Mouse (Mus musculus): ENCODE measurements around the gene Mrps18c. TPM values are rescaled to one million over a fixed set of nuclear protein-coding genes. Genes with fewer than 3 reads are reported as not detected.

Mrps18c gene
- 10 to 100 TPM; 64.3 to 65.2 TPM for total RNA-seq (2021)
- long read RNA-seq, transcript Mrps18c-201 (6 exons, 638 nt) = major isoform, 31 of 38 reads
- long read RNA-seq, partial matches to known transcripts = 1 of 38 reads
- long read RNA-seq, other reads (novel, unspliced or antisense) = 4 of 38 reads

GRCm38 (mm10) chr5:100798165-100798860, at the start of gene Mrps18c, which contains the start of gene Helq:
TSS of gene Mrps18c (plus strand) at chr5:100798627.
TSS of gene Helq (minus strand) at chr5:100798598.
- DNase-seq (ENCODE audit: low spot score in 2 of 2) = peak; percentile 91 to 94

GRCm38 (mm10) chr5:100750617-100751255, 47.7 kb upstream of the Mrps18c start:
- DNase-seq (ENCODE audit: low spot score in 2 of 2) = no peak

- no peak for DNase-seq (ENCODE audit: low spot score in 2 of 2)
Observed at GRCm38 (mm10) chr5:100751655-100752054, 46.8 kb upstream of the Mrps18c start.

- DNase-seq (ENCODE audit: low spot score in 2 of 2) = peak in 1 of 2 experiments; percentile 11
Observed at GRCm38 (mm10) chr5:100753407-100753806, 45.0 kb upstream of the Mrps18c start.

GRCm38 (mm10) chr5:100758121-100758520, 40.3 kb upstream of the Mrps18c start:
- no peak for DNase-seq (ENCODE audit: low spot score in 2 of 2)

GRCm38 (mm10) chr5:100760049-100760663, 38.3 kb upstream of the Mrps18c start:
- no peak for DNase-seq (ENCODE audit: low spot score in 2 of 2)

GRCm38 (mm10) chr5:100761736-100762135, 36.7 kb upstream of the Mrps18c start:
- no peak for DNase-seq (ENCODE audit: low spot score in 2 of 2)

GRCm38 (mm10) chr5:100766026-100766425, 32.4 kb upstream of the Mrps18c start:
- no peak for DNase-seq (ENCODE audit: low spot score in 2 of 2)

- no peak for DNase-seq (ENCODE audit: low spot score in 2 of 2)
Observed at GRCm38 (mm10) chr5:100771575-100771974, 26.9 kb upstream of the Mrps18c start.

GRCm38 (mm10) chr5:100775778-100776404, 22.5 kb upstream of the Mrps18c start:
- no peak for DNase-seq (ENCODE audit: low spot score in 2 of 2)

GRCm38 (mm10) chr5:100776900-100777299, 21.5 kb upstream of the Mrps18c start:
- DNase-seq (ENCODE audit: low spot score in 2 of 2) = no peak

GRCm38 (mm10) chr5:100779002-100779401, 19.4 kb upstream of the Mrps18c start:
- no peak for DNase-seq (ENCODE audit: low spot score in 2 of 2)

- DNase-seq (ENCODE audit: low spot score in 2 of 2) = no peak
Observed at GRCm38 (mm10) chr5:100787527-100787926, 10.9 kb upstream of the Mrps18c start.

GRCm38 (mm10) chr5:100792261-100792660, 6.2 kb upstream of the Mrps18c start:
- DNase-seq (ENCODE audit: low spot score in 2 of 2) = no peak

- no peak for DNase-seq (ENCODE audit: low spot score in 2 of 2)
Observed at GRCm38 (mm10) chr5:100794084-100794483, 4.3 kb upstream of the Mrps18c start.

- DNase-seq (ENCODE audit: low spot score in 2 of 2) = no peak
Observed at GRCm38 (mm10) chr5:100818341-100818740, 19.9 kb downstream of the Mrps18c start.

- DNase-seq (ENCODE audit: low spot score in 2 of 2) = no peak
Observed at GRCm38 (mm10) chr5:100819568-100820480, 21.4 kb downstream of the Mrps18c start.

GRCm38 (mm10) chr5:100820483-100821184, 22.2 kb downstream of the Mrps18c start, which contains the start of gene Abraxas1:
TSS of gene Abraxas1 (minus strand) at chr5:100820965.
- DNase-seq (ENCODE audit: low spot score in 2 of 2) = peak; percentile 86 to 89

- DNase-seq (ENCODE audit: low spot score in 2 of 2) = no peak
Observed at GRCm38 (mm10) chr5:100821375-100821774, 22.9 kb downstream of the Mrps18c start.

GRCm38 (mm10) chr5:100822826-100823225, 24.4 kb downstream of the Mrps18c start:
- DNase-seq (ENCODE audit: low spot score in 2 of 2) = no peak
